Mouse (Mus musculus) hindbrain, embryonic 11.5 days (tissue): ENCODE measurements around the gene Slc30a2. TPM values are rescaled to one million over a fixed set of nuclear protein-coding genes. Genes with fewer than 3 reads are reported as not detected.

ENCODE experiments used
- ATAC-seq: fragments of 200-750 bp; cut with Nextera tagmentation; 2 replicates; pipeline ENCODE4 v1.8.0; 2017; ENCODE audit warnings: mild to moderate bottlenecking, moderate TSS enrichment, moderate library complexity; ENCODE audit not compliant: low FRiP score
- DNase-seq: peaks from one replicate; pipeline ENCODE4 v3.0.0-alpha.2; 2015; ENCODE audit warnings: low spot score
- H3K27ac ChIP-seq: fragments of 300-500 bp; sonication (generic); 2 replicates; pipeline ENCODE4 v1.5.1; 2014; ENCODE audit warnings: mild to moderate bottlenecking, low read depth, low read length
- H3K27me3 ChIP-seq: fragments of 300-500 bp; sonication (generic); 2 replicates; pipeline ENCODE4 v1.6.1; 2014; ENCODE audit warnings: mild to moderate bottlenecking, low read length, moderate library complexity, mixed read lengths; ENCODE audit not compliant: control insufficient read depth, insufficient read depth
- H3K36me3 ChIP-seq: fragments of 300-500 bp; sonication (generic); 2 replicates; pipeline ENCODE4 v1.6.1; 2014; ENCODE audit warnings: mild to moderate bottlenecking, low read length, moderate library complexity, mixed read lengths; ENCODE audit not compliant: control insufficient read depth, insufficient read depth
- H3K4me1 ChIP-seq: fragments of 300-500 bp; sonication (generic); replicated peaks from 2 replicates; pipeline ENCODE4 v1.6.1; 2014; ENCODE audit warnings: low read length, mixed read lengths; ENCODE audit not compliant: control insufficient read depth, insufficient read depth
- H3K4me2 ChIP-seq: fragments of 300-500 bp; sonication (generic); replicated peaks from 2 replicates; pipeline ENCODE4 v1.6.1; 2014; ENCODE audit warnings: mild to moderate bottlenecking, low read depth, low read length
- H3K4me3 ChIP-seq: fragments of 300-500 bp; sonication (generic); 2 replicates; pipeline ENCODE4 v1.5.1; 2014; ENCODE audit warnings: low read depth, low read length
- H3K9ac ChIP-seq: fragments of 300-500 bp; sonication (generic); 2 replicates; pipeline ENCODE4 v1.6.1; 2014; ENCODE audit warnings: low read depth, low read length
- H3K9me3 ChIP-seq: fragments of 300-500 bp; sonication (generic); 2 replicates; pipeline ENCODE4 v1.6.1; 2016; ENCODE audit warnings: low read length; ENCODE audit not compliant: control insufficient read depth
- WGBS: fragments of 180-500 bp; shearing (Covaris S2); extraction: QIAGEN DNeasy Blood & Tissue Kit; methylation state at CpG from one replicate; pipeline ENCODE4 v1.1.7; 2014; 5-methylcytosine and 5-hydroxymethylcytosine counted together
- polyA plus RNA-seq: library from polyadenylated mRNA; unstranded; fragments of >200 nt; fragmentation: Nextera tagmentation; extraction: Ambion mirVana; gene quantifications from 2 replicates; pipeline ENCODE4 v1.2.1, GENCODE M21; 2014

Slc30a2 gene
- polyA plus RNA-seq, 1 experiment from 2014 or later, result not detected

- DNase-seq (no peak), ATAC-seq (no peak)
- H3K4me1 ChIP-seq, result peaks cover 7% of the 10 kb centered on the region; the same call in 1 of the 2 replicates
- H3K36me3 ChIP-seq, result no peaks in the 10 kb centered on the region
- 0 out of 2 replicates have a peak, but pooled peaks cover 2% of the 10 kb centered on the region for H3K27me3 ChIP-seq
- H3K27ac ChIP-seq, result no peak overlapping the region
- no peaks in the 10 kb centered on the region for H3K9me3 ChIP-seq
- no peak overlapping the region for H3K4me2 ChIP-seq
- H3K4me3 ChIP-seq, result no peak overlapping the region
- H3K9ac ChIP-seq, result no peak overlapping the region
- WGBS, result 94% methylated on average over 6 of the region's 6 CpGs
These were observed 7.7 kb downstream of the Slc30a2 start for GRCm38 (mm10) chr4:134350641-134351040.

DNA sequence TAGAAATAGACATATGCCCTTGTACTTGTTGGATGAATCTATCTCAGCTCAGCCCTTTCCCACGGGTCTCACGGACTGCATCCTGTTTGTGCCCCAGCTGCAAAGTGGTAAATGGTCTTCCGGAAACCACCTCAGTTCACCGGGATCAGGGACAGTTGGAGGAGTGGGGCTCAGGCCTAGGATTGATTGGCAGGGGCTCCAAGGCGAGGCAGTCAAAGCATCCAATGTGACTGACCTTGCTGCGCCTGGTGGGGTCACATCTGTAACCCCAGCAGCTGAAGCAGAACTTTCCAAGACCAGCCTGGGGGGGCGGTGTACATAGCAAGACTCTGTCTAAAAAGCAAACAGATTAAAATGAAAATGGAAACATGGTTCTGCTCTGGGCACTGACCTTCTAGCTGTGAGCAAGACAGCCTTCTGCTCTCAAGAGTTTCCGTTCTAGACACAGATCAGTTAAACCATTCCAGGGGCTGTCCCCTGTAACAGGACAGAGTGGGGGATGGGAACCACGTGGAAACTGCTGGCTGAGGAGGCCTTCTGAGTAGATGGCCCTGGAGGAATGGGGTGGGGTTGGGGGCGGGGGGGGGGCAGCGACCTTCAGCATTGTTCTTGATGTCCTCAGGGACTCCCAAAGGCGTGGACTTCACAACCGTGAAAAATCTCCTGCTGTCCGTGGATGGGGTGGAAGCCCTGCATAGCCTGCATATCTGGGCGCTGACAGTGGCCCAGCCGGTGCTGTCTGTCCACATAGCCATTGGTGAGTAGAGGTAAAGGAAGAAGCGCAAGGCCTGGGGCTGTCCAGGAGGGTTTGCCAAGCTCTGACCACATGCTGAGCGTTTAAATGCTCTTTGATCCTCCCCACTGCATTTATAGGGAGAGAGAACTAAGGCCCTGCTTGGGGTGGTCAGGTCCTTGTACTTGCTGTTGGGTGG is 8.6 kb downstream of the Slc30a2 start:
- H3K9ac ChIP-seq, result no peak overlapping the region
- WGBS, result 39% methylated on average over 18 of the region's 18 CpGs
- no peak for ATAC-seq
- DNase-seq, result peak; percentile 26
- no peak overlapping the region for H3K4me2 ChIP-seq
- no peaks in the 10 kb centered on the region for H3K36me3 ChIP-seq
- no peak overlapping the region for H3K4me3 ChIP-seq
- no peak overlapping the region for H3K27ac ChIP-seq
- no peaks in the 10 kb centered on the region for H3K27me3 ChIP-seq
- peaks cover 7% of the 10 kb centered on the region; the same call in 1 of the 2 replicates for H3K4me1 ChIP-seq
- H3K9me3 ChIP-seq, result no peaks in the 10 kb centered on the region

GRCm38 (mm10) chr4:134352261-134352707 is 9.3 kb downstream of the Slc30a2 start:
- DNase-seq (no peak), ATAC-seq (no peak)
- no peaks in the 10 kb centered on the region for H3K9me3 ChIP-seq
- no peak overlapping the region for H3K4me3 ChIP-seq
- no peaks in the 10 kb centered on the region for H3K36me3 ChIP-seq
- peaks cover under 1% of the 10 kb centered on the region; the same call in 1 of the 2 replicates for H3K27me3 ChIP-seq
- H3K27ac ChIP-seq, result no peak overlapping the region
- no peak overlapping the region for H3K9ac ChIP-seq
- H3K4me1 ChIP-seq, result peaks cover 7% of the 10 kb centered on the region; the same call in 1 of the 2 replicates
- H3K4me2 ChIP-seq, result no peak overlapping the region
- 71% methylated on average over 12 of the region's 12 CpGs for WGBS

DNA sequence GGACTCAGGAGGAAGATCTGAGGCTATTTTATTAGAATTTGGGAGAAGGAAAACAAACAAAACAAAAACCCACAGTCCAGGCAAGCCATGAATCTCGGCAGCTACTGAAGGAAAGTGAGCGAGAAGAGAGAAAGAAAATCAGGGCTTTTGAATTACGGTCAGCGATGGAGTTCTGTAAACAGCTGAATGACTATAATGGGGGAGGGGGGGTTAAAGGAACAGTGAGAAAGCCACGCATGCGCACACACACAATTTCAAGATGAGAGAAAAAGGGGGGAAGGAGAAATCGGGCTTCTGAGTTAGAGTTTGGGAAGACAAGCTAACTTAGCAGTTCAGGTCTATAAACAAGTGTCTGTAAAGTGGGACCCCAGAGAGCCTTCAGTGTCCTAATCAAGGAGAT is 9.9 kb downstream of the Slc30a2 start:
- Histone ChIP-seq H3K36me3 (no peaks in the 10 kb centered on the region), H3K27me3 (peaks cover 7% of the 10 kb centered on the region; the same call in 1 of the 2 replicates), H3K27ac (no peak overlapping the region), H3K4me2 (no peak overlapping the region), H3K4me1 (peaks cover 7% of the 10 kb centered on the region; the same call in 1 of the 2 replicates), H3K4me3 (no peak overlapping the region), H3K9ac (no peak overlapping the region), H3K9me3 (no peaks in the 10 kb centered on the region)
- ATAC-seq, result no peak
- 84% methylated on average over 7 of the region's 7 CpGs for WGBS
- DNase-seq, result no peak

DNA sequence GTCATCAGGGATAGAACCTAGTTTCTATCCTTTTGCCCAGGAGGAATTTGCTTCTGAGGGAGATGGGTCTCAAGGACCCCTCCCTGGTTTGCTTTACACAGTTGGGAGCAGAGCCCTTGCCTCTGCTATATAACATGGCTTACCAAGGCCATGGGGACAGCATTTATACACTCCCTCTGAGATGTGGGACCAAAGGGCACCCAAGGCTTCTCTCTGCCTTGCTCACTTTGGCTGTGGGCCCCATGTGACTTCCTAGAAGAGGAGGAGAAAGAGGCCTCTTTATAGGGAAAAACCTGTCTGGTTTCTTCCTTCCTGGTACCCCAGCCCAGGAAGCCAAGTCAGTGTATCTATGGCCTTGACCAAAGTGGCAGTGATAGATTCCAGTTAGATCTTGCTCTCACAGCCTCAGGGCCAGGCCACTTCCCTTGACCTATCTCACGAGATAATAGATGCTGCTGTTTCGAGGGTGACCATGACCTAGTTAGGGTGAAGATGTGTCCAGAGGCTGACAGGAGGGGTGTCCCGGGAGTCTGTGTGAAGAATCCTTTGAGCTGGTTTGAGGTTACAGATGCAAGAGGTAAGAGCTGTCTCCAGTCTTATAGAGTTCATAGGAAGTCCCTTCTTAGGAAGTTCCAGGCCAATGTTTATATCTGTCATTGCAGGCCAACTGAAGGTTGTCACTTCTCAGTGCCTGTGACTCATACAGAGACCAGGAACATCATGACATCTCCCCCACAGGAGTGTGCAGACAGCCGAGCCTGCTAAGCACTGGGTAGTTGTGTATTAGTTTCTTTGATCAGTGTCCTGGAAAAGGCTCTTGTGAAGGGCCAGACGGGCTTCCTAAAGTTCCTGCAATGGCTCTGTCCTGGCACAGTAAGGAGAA is 10.8 kb downstream of the Slc30a2 start:
- H3K4me2 ChIP-seq, result no peak overlapping the region

GRCm38 (mm10) chr4:134355841-134356452 is 13.0 kb downstream of the Slc30a2 start:
- H3K4me2 ChIP-seq, result no peak overlapping the region
- DNase-seq, result no peak
- 50% methylated on average over 16 of the region's 16 CpGs for WGBS

More for the DNA sequence above, 10.8 kb downstream of the Slc30a2 start:
- Histone ChIP-seq H3K9ac (no peak overlapping the region), H3K36me3 (no peaks in the 10 kb centered on the region), H3K27me3 (peaks cover 8% of the 10 kb centered on the region; the same call in 1 of the 2 replicates), H3K27ac (no peak overlapping the region), H3K9me3 (no peaks in the 10 kb centered on the region), H3K4me1 (peaks cover 7% of the 10 kb centered on the region; the same call in 1 of the 2 replicates), H3K4me3 (no peak overlapping the region)
- ATAC-seq (no peak), DNase-seq (no peak)
- 70% methylated on average over 5 of the region's 5 CpGs for WGBS

DNA sequence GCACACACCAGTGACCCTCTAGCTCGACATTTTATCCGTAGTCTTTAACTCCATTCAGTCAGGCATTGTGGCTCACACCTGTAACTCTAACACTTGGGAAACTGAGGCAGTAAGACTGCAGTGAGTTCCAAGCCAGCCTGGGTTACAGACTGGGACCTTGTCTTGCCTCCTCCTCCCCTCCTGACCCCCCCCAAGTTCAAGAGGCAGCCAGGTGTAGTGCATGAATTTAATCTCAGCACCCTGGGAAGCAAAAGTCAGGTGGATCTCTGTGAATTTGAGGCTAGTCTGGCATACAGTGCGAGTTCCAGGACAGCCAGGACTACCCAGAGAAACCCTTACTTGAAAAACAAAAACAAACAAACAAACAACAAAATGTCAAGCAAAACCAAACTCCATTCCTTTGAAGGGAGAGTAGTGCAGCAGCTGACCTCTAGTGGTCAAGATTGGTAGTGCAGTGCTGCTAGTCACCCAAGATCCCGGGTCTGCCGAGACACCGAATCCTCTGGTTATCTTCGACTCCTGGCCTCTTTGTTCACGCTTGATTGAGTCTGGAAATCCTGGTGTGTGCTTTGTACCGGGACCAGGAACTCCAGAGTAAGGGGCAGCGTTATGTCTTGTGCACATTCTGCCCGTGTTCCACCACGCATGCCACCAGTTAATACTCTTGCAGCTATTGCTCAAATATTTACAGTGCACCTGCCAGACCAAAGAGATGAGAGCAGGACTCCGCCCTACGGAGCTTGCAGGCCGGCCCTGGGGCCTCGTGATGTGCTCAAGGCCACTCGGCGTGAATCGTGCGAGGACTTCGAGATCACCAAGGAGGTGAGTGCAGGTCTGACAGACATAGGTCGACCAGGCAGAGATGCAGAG is 13.8 kb downstream of the Slc30a2 start:
- WGBS, result 22% methylated on average over 22 of the region's 22 CpGs
- Histone ChIP-seq H3K27ac (no peak overlapping the region), H3K4me2 (peak overlapping the region; percentile 28; the same call in 1 of the 2 replicates), H3K4me1 (0 out of 2 replicates have a peak, but pooled peaks cover 2% of the 10 kb centered on the region), H3K4me3 (no peak overlapping the region), H3K9me3 (no peaks in the 10 kb centered on the region), H3K9ac (0 out of 2 replicates have a peak overlapping the region, but pooled peaks have one; percentile 27), H3K36me3 (no peaks in the 10 kb centered on the region), H3K27me3 (peaks cover 8% of the 10 kb centered on the region; the same call in 1 of the 2 replicates)
- DNase-seq (peak; percentile 87), ATAC-seq (no peak)

More at GRCm38 (mm10) chr4:134355841-134356452, 13.0 kb downstream of the Slc30a2 start:
- peaks cover 8% of the 10 kb centered on the region; the same call in 1 of the 2 replicates for H3K27me3 ChIP-seq
- no peak overlapping the region for H3K9ac ChIP-seq
- ATAC-seq, result no peak
- H3K4me1 ChIP-seq, result peaks cover 7% of the 10 kb centered on the region; the same call in 1 of the 2 replicates
- H3K27ac ChIP-seq, result no peak overlapping the region
- H3K36me3 ChIP-seq, result no peaks in the 10 kb centered on the region
- H3K4me3 ChIP-seq, result no peak overlapping the region
- H3K9me3 ChIP-seq, result no peaks in the 10 kb centered on the region
